Mouse (Mus musculus): ENCODE results near the gene Rgs8.
A peak's percentile ranks its signal among the peaks of the same experiment; 100 is the strongest.

The Rgs8 gene

DNA sequence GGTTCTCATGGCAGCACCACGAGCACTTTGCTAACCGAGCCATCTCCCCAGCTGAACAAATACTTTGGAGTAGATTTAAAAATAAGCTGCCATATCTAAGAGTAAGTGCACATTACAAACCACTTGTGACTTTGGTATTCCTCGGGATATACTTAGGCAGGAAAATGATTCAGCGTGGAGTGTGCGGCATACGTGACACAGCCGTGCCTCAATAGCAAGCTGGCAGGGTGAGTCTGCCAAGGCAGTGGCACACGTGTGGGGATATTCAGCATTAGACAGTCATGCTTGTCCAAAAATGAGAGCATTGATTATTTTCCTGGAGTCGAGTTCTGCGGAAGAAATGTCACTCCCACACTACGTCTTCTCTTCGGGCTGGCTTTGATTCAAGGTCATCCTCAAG lies 21.1 kb downstream of the Rgs8 start:
- no peak for DNase-seq (ENCODE audit: inconsistent ontology term)

DNA sequence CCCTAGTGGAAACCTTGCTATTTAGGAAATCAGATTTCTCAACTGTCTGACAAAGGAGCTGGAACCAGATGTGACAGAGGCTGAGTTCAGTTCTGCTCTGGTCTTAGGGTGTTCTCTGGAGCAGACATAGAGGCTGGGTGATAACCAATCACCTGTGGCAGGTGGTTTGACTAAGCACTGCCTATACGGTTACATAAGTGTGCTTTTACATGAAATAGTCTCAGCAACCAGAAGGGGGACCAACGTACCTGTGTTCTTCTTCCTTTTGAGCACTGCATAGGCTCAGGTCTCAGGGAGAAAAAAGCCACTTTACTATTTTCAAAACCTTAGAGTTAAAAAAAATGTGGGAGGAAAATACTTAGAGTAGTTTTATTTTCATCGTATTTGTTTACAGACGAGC lies 22.8 kb downstream of the Rgs8 start:
- DNase-seq (ENCODE audit: inconsistent ontology term), result no peak

DNA sequence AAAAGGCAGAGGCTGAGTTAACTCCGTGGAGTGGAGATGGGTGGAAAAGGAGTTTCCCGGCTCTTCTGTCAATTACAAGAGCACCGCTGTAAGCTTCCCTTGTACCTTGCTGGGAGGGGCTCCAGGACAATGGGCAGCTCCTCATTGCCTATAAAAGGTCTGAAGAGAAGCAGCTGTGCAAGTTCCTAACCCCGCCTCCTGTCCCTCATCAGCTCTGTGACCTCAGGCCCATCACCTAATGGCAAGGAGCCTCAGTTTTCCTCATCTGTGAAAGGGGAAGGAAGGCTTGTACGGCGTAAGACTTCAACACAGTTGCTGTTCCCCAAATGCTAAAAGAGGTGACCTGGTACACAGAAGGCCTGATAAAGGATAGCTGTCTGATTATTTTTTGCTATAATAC lies 24.8 kb downstream of the Rgs8 start:
- DNase-seq (ENCODE audit: inconsistent ontology term), result no peak

DNA sequence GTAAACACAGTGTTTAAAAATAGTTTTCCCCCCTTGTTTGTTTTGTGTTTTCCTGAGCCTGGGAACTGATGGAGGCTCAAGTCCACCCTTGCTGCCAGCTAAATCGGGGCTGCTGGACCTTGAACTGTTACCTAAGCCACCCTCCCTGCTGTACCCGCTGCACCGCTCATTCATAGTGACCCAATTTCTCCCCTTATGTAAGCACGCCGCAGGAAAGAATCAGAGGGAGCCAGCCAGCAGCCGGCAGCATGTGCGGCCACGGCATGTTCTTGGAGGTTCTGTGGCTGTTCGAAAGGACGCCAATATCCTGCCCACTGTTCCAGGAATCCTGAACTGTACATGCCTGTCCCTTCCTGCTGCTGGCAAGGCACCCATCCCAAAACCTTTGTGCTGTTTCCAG lies 26.3 kb downstream of the Rgs8 start:
- DNase-seq (ENCODE audit: inconsistent ontology term), result peak; percentile 92

DNA sequence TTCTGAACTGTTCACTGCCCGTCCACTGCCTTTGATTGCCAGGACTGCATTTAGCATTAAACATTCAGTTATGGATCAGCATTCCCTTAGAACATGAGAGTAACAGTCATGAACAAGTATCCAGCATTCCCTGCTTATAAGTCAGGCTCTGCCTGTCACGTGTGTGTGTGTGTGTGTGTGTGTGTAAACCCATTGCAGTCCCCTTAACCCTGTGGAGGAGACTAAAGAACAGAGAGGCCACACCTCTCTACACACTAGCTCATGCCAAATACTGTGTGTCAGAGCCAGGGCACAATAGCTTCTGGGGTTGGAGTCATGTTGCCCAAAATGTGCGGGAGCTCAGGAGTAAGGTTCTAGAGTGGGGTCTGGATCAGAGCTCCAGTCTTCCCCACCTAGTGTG lies 26.8 kb downstream of the Rgs8 start:
- DNase-seq (ENCODE audit: inconsistent ontology term), result no peak

DNA sequence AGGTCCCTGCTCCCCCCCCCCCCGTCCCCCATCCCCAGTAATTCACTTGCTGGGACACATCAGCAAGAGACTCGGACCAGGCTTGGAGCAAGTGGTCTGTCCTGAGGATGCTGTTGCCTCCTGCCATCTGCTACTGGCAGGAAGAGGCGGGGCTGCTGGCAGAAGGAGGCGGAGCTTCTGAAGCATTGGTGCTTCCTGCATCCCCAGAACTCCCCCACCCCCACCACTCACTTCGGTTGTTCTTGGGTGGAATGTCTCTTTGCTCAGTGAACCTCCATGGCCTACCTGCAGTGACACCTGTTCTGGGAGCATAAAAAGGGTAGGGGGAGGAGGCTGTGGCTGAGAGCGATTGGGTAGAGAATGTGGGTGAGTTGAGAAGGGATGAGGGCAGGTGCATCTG lies 27.5 kb downstream of the Rgs8 start:
- no peak for DNase-seq (ENCODE audit: inconsistent ontology term)

DNA sequence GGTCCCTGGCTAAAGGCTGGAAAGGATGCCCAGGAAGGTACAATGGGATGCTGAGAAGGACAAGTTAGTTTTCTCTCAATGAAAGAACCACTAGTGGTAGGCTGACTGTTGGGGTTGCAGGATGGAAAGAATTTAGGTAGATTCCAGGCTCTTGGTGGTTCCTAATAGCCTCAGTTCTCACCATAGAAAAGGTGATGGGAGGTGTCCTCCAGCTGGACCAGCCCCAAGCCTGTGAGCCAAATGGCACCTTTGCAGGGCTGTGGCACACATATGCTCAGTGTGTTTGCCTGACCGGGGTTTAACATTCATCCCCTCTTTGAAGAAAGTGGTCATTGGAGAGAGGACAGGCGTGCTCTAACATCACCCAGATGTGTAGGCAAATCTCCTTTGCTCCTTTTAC lies 28.2 kb downstream of the Rgs8 start:
- no peak for DNase-seq (ENCODE audit: inconsistent ontology term)

DNA sequence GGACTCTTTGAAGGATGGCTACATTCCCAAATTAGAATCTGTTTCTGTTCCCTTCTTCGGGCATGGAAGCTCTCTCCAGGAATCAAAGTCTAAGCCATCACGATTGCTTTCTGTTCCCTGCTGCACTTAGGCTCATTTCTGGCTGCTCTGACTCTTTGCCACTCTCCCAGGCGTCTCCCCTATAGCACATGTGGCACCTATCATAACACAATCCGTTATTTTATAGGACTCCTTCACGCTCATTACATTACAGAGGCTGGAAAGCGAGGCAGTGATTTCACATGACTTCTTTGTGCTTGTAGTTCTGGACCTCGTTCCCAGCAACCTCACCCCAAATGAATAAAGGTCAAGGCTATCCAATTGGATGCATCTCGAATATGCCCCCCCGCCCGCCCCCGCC lies 30.4 kb downstream of the Rgs8 start:
- no peak for DNase-seq (ENCODE audit: inconsistent ontology term)

DNA sequence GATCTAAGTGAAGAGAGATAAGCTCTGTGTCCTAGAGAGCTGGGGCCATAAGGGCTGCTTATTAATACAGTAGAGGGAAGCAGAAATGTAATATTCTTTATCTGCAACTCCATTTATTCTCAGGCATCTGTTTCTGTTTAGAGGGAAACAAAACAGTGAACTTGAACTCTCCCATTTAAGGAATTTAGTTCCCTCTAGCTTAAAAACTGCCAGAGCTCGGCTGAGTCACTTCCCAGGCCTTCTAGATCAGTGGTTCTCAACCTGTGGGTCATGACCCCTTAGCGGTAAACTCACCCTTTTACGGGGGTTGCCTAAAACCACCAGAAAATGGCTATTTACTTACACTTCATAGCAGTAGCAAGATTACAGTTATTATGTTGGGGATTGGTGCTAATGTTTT lies 32.8 kb downstream of the Rgs8 start:
- peak; percentile 54 for DNase-seq (ENCODE audit: inconsistent ontology term)

DNA sequence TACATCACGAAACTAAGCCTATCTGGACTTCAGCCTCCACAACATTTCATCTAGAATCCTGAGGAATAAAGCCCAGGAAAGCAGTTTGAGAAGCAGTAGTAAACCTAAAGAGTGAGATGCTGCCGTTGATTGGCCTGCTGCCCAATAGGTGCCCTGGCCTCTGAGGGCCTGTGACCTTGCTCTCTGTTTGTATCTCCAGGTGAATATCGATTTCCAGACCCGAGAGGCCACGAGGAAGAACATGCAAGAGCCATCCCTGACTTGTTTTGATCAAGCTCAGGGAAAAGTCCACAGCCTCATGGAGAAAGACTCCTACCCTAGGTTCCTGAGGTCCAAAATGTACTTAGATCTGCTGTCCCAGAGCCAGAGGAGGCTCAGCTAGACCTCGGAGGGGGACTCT lies 39.7 kb downstream of the Rgs8 start:
- DNase-seq (ENCODE audit: inconsistent ontology term), result no peak

DNA sequence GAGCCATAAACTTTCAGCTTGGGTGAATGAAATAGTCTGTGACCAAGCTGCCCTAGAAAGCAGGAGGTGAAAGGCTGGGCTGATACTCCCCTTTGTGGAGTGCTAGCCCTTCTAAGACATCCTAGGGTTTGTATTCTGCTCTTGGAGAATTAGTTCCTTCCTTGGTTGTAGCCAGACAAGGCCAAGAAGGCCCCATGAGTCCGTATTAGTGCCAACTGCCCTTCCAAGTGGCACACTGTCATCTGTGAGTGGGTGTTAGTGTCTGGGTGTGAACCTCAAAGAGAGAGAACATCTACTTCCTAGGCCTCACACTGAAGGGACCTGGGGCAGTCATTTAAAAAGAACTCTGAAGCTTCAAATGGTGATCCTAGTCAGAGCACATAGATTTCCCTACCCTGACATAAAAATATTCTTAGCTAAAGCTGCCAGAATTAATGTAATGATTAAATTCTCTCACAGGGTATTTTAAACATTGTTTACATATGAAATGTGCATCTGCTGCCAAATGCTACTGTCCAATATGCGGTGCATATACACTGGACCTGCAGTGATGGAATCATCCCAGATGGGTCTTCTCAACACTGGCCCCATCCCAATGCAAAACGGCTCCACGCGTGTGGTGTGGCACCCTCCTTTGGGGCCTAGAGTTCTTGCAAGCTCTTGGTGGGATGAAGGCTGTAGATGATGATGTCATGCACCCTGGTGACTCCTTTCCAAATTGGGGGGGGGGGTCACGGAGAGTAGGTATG lies 41.7 kb downstream of the Rgs8 start:
- DNase-seq (ENCODE audit: inconsistent ontology term), result no peak

DNA sequence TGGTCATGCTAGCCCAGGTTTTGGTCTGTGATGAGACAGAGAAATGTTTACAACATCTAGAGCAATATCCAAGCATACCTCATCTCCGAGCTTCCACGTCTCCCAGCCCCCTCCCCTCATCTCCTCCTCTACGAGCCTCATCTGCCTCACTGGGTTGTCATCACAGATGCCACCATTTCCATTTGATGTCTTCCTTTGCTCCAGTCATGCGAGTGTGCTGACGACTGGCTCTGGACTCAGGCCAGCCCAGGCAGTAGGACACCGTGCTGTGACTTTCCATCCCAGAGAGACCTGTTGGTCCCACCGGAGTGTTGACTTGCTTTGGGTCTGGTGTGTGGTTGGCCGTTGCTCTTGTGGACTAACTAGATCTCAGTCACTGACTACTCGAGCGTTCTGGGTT lies 42.6 kb downstream of the Rgs8 start:
- no peak for DNase-seq (ENCODE audit: inconsistent ontology term)

DNA sequence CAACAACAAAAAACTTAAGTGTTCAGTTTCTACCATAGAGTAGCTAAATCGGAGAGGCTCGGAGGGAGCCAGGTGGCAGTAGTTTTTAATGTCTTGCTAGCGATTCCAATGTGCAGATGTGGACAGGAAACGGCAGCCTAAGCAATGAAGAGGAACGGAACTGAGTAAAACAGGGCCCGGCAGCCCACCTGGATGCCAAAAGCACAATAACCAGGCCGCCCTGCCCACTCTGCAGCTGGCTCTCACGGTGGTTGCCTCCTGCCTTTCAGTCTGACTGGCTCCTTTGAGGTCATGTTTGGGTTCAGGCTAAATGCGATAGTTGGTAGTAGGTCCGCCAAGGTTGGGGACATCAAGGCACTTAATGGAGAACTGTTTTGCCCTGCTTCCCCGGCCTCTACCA lies 43.3 kb downstream of the Rgs8 start:
- DNase-seq (ENCODE audit: inconsistent ontology term), result no peak

DNA sequence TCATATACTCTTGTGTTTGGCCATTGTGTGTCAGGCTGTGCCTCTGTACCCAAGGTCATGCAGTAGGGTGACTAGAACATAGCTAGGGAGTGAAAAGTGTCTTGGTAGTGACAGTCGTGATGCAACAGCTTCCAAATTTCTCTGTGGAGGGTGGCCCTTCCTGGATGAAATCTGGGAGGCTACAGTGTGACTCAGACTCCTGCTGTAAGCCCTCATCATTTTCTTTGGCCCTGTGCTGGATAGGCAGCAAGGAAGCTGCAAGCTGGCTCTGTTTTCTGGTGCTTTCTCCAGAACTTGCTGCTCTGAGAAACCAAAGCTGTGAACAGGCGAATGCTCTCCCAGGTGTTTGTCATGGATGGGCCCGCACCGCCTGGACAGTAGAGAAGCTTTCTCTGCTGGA lies 43.7 kb downstream of the Rgs8 start:
- no peak for DNase-seq (ENCODE audit: inconsistent ontology term)

DNA sequence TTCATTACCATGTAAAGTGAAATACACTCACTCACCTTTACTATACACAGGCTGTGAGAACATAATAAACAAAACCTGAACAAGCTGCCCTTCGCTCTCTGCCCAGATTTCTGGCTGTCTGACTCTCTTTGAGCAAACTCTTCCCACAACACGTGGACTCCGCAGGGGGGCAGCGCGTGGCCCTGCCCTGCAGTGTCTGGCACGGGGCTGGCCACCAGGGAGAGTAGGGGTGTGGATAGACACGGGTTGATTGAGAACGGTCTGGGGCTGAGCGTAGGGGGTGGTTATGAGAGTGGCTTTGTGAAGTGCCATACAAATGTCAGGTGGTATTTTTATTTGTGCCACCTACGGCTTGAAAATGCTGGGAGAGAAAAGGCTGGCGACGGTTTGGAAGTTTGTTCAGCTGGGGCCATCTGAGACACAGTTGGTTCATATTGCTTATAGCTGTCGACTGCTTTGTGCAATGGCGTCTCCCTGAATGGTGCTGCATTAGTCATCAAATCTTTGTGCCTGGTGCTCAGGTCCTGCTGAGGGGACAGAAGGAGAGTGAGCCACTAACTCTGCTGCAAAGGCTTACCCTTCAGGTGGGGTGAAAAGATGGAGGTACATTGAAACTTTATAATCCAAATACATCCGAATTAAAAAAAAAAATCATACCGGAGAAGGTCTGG lies 44.9 kb downstream of the Rgs8 start:
- peak; percentile 49 for DNase-seq (ENCODE audit: inconsistent ontology term)

DNA sequence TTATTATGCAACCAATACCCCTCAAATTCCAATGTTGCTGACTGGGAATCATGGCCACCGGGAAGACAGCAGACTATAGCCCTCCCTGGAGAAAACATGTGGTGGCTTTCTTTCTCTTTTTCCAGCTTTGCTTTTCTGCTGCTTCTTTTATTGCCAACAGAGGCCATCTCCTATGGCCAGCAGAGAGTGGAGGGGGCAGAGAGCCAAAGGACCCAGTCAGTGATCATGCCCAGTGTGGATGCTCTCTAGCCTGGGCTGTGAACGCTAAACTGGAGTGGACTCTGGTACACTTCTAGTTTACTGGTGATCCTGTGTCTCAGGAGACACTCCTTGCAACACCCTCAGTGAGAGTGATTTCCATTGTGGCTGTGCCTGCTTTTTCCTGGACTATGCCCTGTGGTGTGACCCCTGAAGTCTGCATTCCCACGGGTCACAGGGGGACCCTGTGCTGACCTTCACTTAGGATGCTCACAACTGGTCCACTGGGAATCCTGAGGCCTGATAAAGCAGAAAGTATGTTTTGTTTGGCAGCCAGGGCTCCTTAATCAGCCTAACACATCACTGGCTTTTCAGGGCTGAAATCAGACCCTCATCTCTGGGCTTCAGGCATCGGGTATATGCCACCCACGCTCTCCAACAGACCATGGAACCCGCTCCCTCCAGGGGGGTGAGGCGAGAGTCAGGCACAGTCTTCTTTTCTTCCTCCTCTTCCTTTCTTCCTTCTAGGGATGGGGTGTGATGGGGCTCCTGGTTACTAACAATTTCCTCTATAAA lies 45.7 kb downstream of the Rgs8 start:
- peak; percentile 63 for DNase-seq (ENCODE audit: inconsistent ontology term)

DNA sequence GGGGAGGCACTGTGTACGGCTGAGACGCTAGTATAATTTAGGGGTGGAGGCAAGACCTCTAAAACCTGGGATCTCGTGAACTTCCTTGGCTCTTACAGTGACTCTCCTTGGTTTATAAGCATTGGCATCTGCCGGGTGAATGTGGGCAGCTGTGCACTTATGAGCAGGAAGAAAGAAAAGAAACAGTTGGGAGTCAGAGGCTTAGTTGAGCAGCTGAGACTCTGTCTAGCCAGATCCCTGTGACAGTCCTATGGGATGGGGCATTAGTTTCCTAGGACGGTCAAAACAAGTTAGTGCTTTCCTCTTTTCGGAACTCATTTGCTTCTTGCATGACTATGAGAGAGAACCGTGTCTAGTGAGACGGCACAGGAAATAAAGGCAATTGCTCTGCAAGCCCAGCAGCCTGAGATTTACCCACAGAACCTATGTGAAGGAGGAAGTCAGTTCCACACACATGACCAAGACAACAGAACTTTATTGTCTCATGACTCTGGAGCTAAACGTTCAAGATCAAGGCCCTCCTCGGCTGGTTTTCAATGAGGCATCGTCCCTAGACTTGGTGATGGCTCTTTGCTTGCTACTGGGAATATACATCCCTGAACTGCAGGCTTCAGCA lies 47.7 kb downstream of the Rgs8 start:
- no peak for DNase-seq (ENCODE audit: inconsistent ontology term)

DNA sequence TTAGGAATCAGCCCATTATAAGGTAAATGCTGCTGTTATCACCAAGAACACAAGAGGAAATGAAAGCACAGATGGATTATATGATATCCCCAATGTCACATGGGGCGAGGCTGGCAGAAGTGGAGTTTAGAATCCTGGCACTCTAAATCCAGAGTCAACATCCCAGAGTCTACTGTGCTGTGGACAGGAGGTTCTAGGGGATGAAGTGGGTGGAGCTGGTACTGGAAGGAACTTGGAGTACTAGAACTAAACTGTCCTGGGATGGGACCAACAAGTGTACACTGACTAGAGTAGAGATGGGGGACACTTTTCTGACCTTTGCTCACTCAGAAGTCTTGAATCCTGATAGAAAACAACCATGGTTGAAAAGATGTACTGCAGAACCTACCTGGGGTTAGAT lies 48.6 kb downstream of the Rgs8 start:
- DNase-seq (ENCODE audit: inconsistent ontology term), result no peak

DNA sequence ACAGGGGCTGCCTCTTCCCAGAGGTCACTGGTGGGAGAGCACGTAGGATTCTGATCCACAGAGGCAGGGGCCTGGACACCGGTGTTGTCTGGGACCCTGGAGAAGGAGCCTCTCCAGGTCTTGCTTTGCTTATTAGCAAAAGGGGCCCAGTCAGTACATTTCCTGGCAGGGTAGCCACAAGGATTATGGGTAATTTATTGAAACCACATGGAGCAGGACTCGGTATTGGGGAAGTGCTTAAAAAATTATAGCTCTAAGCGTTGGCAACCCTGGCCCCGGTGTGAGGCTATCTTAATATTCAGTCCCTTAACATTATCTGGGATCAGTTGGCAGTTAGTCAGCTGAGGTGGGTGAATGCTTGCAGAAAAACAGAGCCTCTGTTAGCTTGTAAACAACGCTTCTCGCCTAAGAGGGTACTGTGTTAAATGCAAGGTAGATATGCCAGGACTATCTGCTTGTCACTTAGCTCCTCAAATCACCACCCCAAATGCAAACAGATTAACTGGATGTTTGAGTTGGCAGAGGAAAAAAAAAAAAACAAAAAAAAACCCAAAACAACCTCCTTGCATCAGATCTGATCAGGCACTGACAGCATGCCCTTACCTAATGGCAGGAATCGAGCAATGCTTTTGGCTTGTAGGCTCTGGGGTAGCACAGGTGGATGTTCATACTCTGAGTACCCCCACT lies 49.5 kb downstream of the Rgs8 start:
- DNase-seq (ENCODE audit: inconsistent ontology term), result no peak

DNA sequence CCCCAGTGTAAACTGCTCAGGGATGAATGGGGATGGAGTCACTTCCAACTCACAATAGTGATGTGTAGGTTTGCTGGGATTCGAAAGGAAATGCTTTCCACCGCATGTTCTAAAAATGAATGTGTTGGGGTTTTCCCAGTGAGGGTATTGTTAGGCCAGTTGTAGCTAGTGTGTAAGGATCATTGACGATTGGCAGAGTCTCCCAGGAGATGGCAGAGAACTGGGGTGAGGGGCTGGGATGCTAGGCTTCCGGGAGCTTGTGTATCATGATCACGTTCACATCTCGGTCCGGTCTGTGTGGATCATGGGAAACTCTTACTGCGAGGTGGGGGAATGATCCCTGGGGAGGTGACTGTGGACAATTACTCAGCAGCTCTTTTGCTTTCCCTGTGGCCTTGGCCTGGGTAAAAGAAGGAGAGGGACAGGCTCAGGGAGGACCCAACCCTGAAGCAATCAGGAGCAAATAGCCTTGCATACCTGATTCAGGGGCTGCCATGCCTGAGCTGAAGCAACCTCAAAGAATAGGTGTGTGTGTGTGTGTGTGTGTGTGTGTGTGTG lies 50.1 kb downstream of the Rgs8 start:
- peak; percentile 41 for DNase-seq (ENCODE audit: inconsistent ontology term)

DNA sequence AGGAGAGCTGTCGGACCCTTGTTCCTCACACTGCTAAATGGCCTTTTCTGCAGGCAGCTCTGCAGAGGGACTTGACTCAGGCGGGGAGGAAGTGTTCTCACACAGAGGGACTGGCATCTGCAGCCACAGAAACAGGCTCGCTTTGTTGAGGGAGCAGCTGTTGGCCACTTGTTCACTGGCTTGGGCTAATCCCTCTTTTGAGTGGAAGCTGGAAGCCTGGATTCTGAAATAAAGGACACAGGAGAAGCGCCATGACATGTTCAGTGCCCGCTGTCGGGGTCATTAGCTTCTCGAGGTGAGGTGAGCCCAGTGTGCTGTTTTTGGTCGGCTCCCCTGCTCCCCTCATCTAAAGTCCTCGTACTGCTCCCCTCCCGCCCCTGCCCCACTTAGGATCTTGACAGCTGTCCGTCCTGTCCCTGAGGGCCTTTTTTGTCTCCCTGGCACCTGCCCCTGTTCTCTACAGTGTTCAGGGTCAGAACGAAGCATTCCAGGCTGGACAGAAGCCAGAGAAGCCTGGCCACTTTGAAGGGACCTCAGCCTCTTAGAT lies 50.7 kb downstream of the Rgs8 start:
- DNase-seq (ENCODE audit: inconsistent ontology term), result peak; percentile 82

Measured in Muller cell, postnatal 12 days (primary cell).